Mouse (Mus musculus) G1E (cell line): ENCODE data around the gene Igflr1.

Experiments
- CTCF ChIP-seq: IDR thresholded peaks from 2 replicates; pipeline ENCODE4 v1.5.1; 2012; ENCODE audit warnings: low read depth, low read length, inconsistent platforms, mixed read lengths
- TAL1 ChIP-seq: conservative IDR thresholded peaks from 2 replicates; pipeline ENCODE4 v1.6.1; 2012; ENCODE audit warnings: low read depth, low read length, inconsistent platforms, mixed read lengths

DNA sequence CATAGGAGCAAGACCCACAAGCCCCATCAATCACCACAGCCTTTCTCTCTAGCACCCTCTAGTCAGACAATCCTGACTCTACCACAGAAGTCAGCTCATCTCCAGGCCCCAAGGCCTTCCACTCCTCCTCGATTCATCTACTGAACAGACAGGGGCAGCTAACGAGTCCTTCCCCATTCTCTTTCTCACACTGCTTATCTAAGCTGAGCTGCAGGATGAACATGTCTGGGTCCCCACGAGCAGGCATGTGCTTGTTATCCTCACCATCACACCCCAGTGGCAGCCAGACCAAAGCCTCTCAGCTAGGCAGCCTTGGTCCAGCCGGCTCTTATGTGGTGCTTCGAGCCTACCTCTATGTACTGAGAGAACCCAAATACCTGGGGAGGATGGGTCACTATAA is 7.2 kb downstream of the Igflr1 start:
- TF ChIP-seq CTCF: no peak
- no peak for TF ChIP-seq TAL1
